Mouse (Mus musculus): ENCODE results near the gene Tmbim1. TPM values are rescaled to one million over a fixed set of nuclear protein-coding genes. Genes with fewer than 3 reads are reported as not detected.
"Not testable (repeated sequence)": the region's sequence is repeated elsewhere in the genome, so short reads cannot be mapped to it uniquely, and the experiment has no call there.

Tmbim1 gene
- polyA plus RNA-seq, 1 experiment from 2014 or later, result 50.1 TPM

DNA sequence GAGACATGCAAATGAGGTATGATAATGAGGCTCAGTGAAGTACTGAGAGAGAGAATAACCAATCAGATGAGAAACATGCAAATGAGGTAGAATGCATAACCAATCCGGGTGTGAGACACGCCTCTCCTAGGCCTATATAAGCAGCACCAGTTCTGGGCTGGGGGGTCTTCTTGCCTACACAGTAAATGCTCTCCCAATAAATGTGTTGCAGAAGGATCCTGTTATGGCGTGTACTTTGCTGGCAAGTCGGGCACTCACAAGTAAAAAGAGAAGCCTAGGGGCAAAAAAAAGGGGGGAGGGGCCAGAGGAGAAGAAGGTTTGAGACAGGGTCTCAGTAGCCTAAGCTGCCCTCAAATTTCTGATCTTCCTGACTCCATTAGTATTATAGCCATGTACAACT lies 35.6 kb upstream of the Tmbim1 start:
- not testable (repeated sequence) for ATAC-seq (ENCODE audit: insufficient number of reproducible peaks, insufficient read depth, low FRiP score, low read depth)

DNA sequence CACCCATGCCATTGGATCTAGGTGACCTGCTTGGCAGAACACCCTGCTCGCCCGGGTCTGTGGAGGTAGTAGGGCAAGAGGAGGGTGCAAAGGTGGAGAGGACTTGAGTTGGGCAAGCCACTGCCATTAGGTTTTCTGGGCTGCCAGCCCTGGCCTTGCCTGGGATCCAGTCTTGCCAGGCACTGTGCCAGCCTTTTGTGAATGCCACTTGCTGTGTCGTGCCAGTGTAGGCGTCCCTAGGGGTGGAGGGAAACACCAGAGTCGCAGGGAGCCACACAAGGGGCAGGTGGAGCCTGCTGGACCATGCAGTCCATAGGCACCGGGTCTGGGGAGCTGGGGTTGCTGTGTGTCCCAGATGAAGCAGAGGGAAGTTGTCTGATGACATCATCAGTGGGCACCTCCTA lies 34.9 kb upstream of the Tmbim1 start:
- H3K4me3 ChIP-seq (ENCODE audit: low read depth, low read length), result no peak overlapping the region
- 92% methylated on average over 6 of the region's 6 CpGs for WGBS

More for the DNA sequence above, 35.6 kb upstream of the Tmbim1 start:
- not testable (repeated sequence) for H3K4me1 ChIP-seq (ENCODE audit: control insufficient read depth, insufficient read depth, low read length); H3K4me3 ChIP-seq (ENCODE audit: low read depth, low read length); H3K4me2 ChIP-seq (replicated peaks; ENCODE audit: low read depth, low read length); H3K9me3 ChIP-seq (ENCODE audit: control insufficient read depth, low read depth, low read length); H3K36me3 ChIP-seq (ENCODE audit: control insufficient read depth, insufficient read depth, low read length); H3K27ac ChIP-seq (ENCODE audit: low read length); H3K9ac ChIP-seq (replicated peaks; ENCODE audit: low read depth, low read length); H3K27me3 ChIP-seq (ENCODE audit: control insufficient read depth, insufficient read depth, low read length)
- WGBS, result 96% methylated on average over 4 of the region's 4 CpGs

DNA sequence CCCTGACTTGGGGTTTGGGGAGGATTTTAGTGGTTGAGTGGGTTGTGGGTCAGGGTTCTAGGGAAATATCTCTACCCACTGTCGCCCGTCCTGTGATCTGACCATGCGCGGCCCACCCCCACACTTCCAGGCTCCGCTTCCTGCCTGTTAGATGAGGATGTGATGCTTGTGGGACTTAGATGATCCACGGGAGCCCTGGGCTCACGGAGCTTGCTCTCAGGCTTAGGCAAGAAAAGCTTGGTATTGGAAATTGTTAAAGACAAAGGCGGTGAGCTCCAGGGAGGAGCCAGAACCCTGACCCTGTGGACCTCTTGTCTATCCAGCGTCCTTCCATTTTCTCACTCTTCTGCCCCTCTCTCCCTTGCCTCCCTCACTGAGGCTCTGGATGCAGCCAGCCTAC lies 34.5 kb upstream of the Tmbim1 start:
- Histone ChIP-seq H3K4me2 (replicated peaks; ENCODE audit: low read depth, low read length) (no peak overlapping the region), H3K9me3 (ENCODE audit: control insufficient read depth, low read depth, low read length) (no peaks in the 10 kb centered on the region), H3K27me3 (ENCODE audit: control insufficient read depth, insufficient read depth, low read length) (no peaks in the 10 kb centered on the region), H3K36me3 (ENCODE audit: control insufficient read depth, insufficient read depth, low read length) (no peaks in the 10 kb centered on the region), H3K27ac (ENCODE audit: low read length) (no peak overlapping the region), H3K9ac (replicated peaks; ENCODE audit: low read depth, low read length) (no peak overlapping the region), H3K4me1 (ENCODE audit: control insufficient read depth, insufficient read depth, low read length) (no peaks in the 10 kb centered on the region), H3K4me3 (ENCODE audit: low read depth, low read length) (no peak overlapping the region)
- WGBS, result 86% methylated on average over 9 of the region's 9 CpGs
- ATAC-seq (ENCODE audit: insufficient number of reproducible peaks, insufficient read depth, low FRiP score, low read depth), result no peak

More for the DNA sequence above, 34.9 kb upstream of the Tmbim1 start:
- no peak overlapping the region for H3K9ac ChIP-seq (replicated peaks; ENCODE audit: low read depth, low read length)
- H3K27ac ChIP-seq (ENCODE audit: low read length), result no peak overlapping the region
- ATAC-seq (ENCODE audit: insufficient number of reproducible peaks, insufficient read depth, low FRiP score, low read depth), result no peak
- no peaks in the 10 kb centered on the region for H3K4me1 ChIP-seq (ENCODE audit: control insufficient read depth, insufficient read depth, low read length)
- no peaks in the 10 kb centered on the region for H3K27me3 ChIP-seq (ENCODE audit: control insufficient read depth, insufficient read depth, low read length)
- H3K9me3 ChIP-seq (ENCODE audit: control insufficient read depth, low read depth, low read length), result no peaks in the 10 kb centered on the region
- H3K4me2 ChIP-seq (replicated peaks; ENCODE audit: low read depth, low read length), result no peak overlapping the region
- no peaks in the 10 kb centered on the region for H3K36me3 ChIP-seq (ENCODE audit: control insufficient read depth, insufficient read depth, low read length)

DNA sequence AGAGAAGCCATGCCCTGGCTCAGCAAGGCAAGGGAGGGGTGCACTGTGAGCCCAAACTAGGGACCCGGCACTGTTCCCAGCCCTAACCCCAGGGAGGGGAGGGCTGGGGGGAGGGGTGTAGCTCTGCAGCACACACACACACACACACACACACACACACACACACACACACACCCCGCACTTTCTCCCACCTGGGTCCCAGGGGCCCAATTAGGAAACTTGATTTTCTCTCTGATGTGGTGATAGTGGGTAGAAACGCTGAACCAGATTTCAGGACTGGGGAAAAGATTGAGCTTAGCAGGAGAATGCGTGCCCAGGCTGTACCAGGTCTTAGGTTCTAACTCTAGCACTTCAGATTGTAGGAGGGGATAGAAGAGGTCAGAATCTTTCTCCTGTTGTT lies 33.2 kb upstream of the Tmbim1 start:
- no peak overlapping the region for H3K4me3 ChIP-seq (ENCODE audit: low read depth, low read length)
- peaks cover 2% of the 10 kb centered on the region; the same call in 1 of the 2 replicates for H3K4me1 ChIP-seq (ENCODE audit: control insufficient read depth, insufficient read depth, low read length)
- 79% methylated on average over 4 of the region's 4 CpGs for WGBS
- H3K27me3 ChIP-seq (ENCODE audit: control insufficient read depth, insufficient read depth, low read length), result no peaks in the 10 kb centered on the region
- no peak overlapping the region for H3K27ac ChIP-seq (ENCODE audit: low read length)
- no peaks in the 10 kb centered on the region for H3K36me3 ChIP-seq (ENCODE audit: control insufficient read depth, insufficient read depth, low read length)
- no peaks in the 10 kb centered on the region for H3K9me3 ChIP-seq (ENCODE audit: control insufficient read depth, low read depth, low read length)
- no peak overlapping the region for H3K9ac ChIP-seq (replicated peaks; ENCODE audit: low read depth, low read length)
- H3K4me2 ChIP-seq (replicated peaks; ENCODE audit: low read depth, low read length), result no peak overlapping the region
- no peak for ATAC-seq (ENCODE audit: insufficient number of reproducible peaks, insufficient read depth, low FRiP score, low read depth)

DNA sequence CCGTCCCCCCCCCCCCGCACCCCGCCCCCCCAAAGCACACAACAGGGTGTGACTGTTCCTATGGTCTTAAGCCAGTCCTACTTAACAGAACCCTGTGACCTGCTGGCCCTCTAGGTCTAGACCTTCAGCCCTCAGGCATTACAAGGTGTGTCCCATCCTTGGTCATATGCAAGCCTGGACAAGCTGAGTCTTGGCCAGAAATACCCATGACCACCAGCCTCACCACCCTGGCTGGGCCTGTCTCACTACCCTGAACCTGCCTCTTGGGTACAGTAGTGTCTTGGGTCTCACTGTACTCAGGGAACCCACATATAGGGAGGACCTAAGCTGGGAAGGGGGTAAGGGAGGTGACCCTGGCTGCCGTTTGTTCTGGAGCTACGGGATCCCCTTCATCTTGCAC lies 32.6 kb upstream of the Tmbim1 start:
- H3K9me3 ChIP-seq (ENCODE audit: control insufficient read depth, low read depth, low read length), result no peaks in the 10 kb centered on the region
- H3K9ac ChIP-seq (replicated peaks; ENCODE audit: low read depth, low read length), result no peak overlapping the region
- no peaks in the 10 kb centered on the region for H3K27me3 ChIP-seq (ENCODE audit: control insufficient read depth, insufficient read depth, low read length)
- H3K4me3 ChIP-seq (ENCODE audit: low read depth, low read length), result no peak overlapping the region
- ATAC-seq (ENCODE audit: insufficient number of reproducible peaks, insufficient read depth, low FRiP score, low read depth), result no peak
- H3K36me3 ChIP-seq (ENCODE audit: control insufficient read depth, insufficient read depth, low read length), result no peaks in the 10 kb centered on the region
- no peak overlapping the region for H3K4me2 ChIP-seq (replicated peaks; ENCODE audit: low read depth, low read length)
- H3K27ac ChIP-seq (ENCODE audit: low read length), result no peak overlapping the region
- H3K4me1 ChIP-seq (ENCODE audit: control insufficient read depth, insufficient read depth, low read length), result peaks cover 8% of the 10 kb centered on the region
- 81% methylated on average over 5 of the region's 5 CpGs for WGBS

DNA sequence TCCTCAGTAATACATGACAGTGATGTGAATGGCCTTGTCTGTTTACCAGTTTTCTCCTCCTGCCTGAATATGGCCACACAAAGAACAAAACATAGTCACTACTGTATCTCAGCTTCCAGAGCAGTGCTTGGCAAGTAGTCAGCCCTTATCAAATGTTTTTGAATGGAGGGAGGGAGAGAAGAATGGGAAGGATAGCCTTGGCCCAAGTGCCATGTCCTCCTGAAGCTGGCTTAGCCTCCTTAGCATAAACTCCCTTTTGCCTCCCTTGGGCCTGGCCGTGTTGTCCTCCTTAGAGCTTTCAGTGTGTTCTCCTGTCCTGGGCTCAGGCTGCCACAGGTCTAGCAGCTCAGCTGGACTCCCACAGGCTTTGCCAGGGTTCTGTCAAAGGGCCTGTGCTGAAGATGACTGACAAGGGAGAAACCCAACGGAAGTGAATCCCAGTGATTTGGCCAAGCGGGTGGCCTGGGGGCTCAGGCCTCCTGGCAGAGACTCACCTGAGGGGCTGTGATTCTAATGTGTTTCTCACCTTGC lies 31.9 kb upstream of the Tmbim1 start:
- Histone ChIP-seq H3K9me3 (ENCODE audit: control insufficient read depth, low read depth, low read length) (no peaks in the 10 kb centered on the region), H3K4me2 (replicated peaks; ENCODE audit: low read depth, low read length) (no peak overlapping the region), H3K36me3 (ENCODE audit: control insufficient read depth, insufficient read depth, low read length) (no peaks in the 10 kb centered on the region), H3K4me3 (ENCODE audit: low read depth, low read length) (no peak overlapping the region), H3K9ac (replicated peaks; ENCODE audit: low read depth, low read length) (no peak overlapping the region), H3K27me3 (ENCODE audit: control insufficient read depth, insufficient read depth, low read length) (no peaks in the 10 kb centered on the region), H3K27ac (ENCODE audit: low read length) (no peak overlapping the region), H3K4me1 (ENCODE audit: control insufficient read depth, insufficient read depth, low read length) (peaks cover 10% of the 10 kb centered on the region)
- WGBS, result 81% methylated on average over 3 of the region's 3 CpGs
- no peak for ATAC-seq (ENCODE audit: insufficient number of reproducible peaks, insufficient read depth, low FRiP score, low read depth)

DNA sequence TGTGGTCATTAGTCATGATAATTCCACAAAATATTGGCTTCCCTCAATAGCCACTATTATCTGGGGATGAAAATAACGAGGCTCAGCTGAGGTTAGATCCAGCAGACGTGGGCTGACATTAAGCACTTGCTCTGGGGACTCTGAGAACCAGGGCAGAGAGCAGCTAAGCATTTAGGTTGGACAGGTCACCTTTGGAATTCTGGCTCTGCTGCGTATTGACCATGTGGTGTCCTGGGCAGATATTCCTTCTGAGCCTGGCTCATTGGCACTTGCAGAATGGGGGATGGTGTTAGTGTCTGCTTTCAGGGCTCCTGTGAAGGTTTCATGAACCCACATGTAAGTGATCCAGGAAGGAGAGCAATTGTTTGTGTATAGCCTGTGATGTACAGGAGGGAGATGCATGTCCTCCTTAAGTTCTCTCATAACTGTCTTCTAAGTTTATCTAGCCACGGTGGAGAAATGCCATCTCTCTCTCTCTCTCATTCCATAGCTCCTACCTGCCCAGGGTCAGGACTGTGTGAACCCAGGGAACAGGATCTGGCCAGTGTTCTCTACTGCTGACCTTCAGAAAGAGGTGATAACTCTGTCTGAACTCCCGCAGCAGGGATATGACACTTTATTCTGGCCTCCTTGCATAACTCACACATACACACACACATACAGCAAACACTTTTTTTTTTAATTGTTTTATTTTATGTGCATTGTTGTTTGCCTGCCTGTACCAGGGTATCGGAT lies 30.2 kb upstream of the Tmbim1 start:
- H3K9ac ChIP-seq (replicated peaks; ENCODE audit: low read depth, low read length), result no peak overlapping the region
- H3K4me1 ChIP-seq (ENCODE audit: control insufficient read depth, insufficient read depth, low read length), result peaks cover 15% of the 10 kb centered on the region
- H3K4me2 ChIP-seq (replicated peaks; ENCODE audit: low read depth, low read length), result no peak overlapping the region
- no peak overlapping the region for H3K4me3 ChIP-seq (ENCODE audit: low read depth, low read length)
- H3K36me3 ChIP-seq (ENCODE audit: control insufficient read depth, insufficient read depth, low read length), result no peaks in the 10 kb centered on the region
- no peaks in the 10 kb centered on the region for H3K27me3 ChIP-seq (ENCODE audit: control insufficient read depth, insufficient read depth, low read length)
- H3K27ac ChIP-seq (ENCODE audit: low read length), result no peak overlapping the region
- 77% methylated on average over 6 of the region's 6 CpGs for WGBS
- H3K9me3 ChIP-seq (ENCODE audit: control insufficient read depth, low read depth, low read length), result no peaks in the 10 kb centered on the region
- no peak for ATAC-seq (ENCODE audit: insufficient number of reproducible peaks, insufficient read depth, low FRiP score, low read depth)

DNA sequence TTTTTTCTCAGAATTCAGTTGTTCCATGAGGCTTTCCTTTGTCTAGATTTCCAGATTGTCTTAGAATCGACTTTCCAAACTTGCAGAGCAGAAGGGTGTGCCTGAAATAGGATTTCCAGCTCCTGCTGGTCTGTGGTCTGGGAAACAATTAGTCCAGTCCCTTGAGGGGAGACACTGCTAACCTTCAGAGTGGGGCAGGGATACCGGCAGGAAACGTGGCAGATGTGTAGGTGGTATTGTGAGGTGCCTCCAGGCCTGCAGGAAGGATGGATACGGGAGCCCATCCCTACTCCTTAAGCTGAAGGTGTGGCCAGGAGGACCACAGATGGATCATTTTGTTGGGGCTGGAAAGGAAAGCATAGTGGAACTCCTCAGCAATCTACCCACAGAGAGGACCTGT lies 29.6 kb upstream of the Tmbim1 start:
- no peak overlapping the region for H3K4me2 ChIP-seq (replicated peaks; ENCODE audit: low read depth, low read length)
- no peak overlapping the region for H3K4me3 ChIP-seq (ENCODE audit: low read depth, low read length)
- H3K4me1 ChIP-seq (ENCODE audit: control insufficient read depth, insufficient read depth, low read length), result peaks cover 15% of the 10 kb centered on the region
- no peak overlapping the region for H3K9ac ChIP-seq (replicated peaks; ENCODE audit: low read depth, low read length)
- no peaks in the 10 kb centered on the region for H3K9me3 ChIP-seq (ENCODE audit: control insufficient read depth, low read depth, low read length)
- 66% methylated on average over 4 of the region's 4 CpGs for WGBS
- no peaks in the 10 kb centered on the region for H3K27me3 ChIP-seq (ENCODE audit: control insufficient read depth, insufficient read depth, low read length)
- H3K27ac ChIP-seq (ENCODE audit: low read length), result no peak overlapping the region
- ATAC-seq (ENCODE audit: insufficient number of reproducible peaks, insufficient read depth, low FRiP score, low read depth), result no peak
- H3K36me3 ChIP-seq (ENCODE audit: control insufficient read depth, insufficient read depth, low read length), result no peaks in the 10 kb centered on the region

DNA sequence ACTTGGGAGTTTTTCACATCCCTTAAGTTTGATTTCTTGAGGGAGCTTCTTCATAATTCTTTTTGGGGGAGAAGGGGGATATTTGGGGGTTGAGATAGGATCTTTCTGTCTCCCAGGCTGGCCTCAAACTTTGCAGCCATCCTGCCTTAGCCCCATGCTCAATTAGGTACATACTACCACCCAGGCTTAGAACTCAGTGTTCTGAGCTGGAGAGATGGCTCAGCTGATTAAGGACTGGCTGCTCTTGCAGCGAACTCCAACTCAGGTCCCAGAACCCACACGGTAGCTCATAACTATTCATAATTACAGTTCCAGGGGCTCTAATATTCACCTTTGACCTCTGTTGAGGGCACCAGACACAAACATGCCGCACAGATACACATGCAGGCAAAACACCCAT lies 29.2 kb upstream of the Tmbim1 start:
- no peak for ATAC-seq (ENCODE audit: insufficient number of reproducible peaks, insufficient read depth, low FRiP score, low read depth)
- WGBS, result 75% methylated on average over 3 of the region's 3 CpGs
- no peaks in the 10 kb centered on the region for H3K27me3 ChIP-seq (ENCODE audit: control insufficient read depth, insufficient read depth, low read length)
- H3K4me2 ChIP-seq (replicated peaks; ENCODE audit: low read depth, low read length), result no peak overlapping the region
- no peaks in the 10 kb centered on the region for H3K9me3 ChIP-seq (ENCODE audit: control insufficient read depth, low read depth, low read length)
- H3K4me3 ChIP-seq (ENCODE audit: low read depth, low read length), result no peak overlapping the region
- no peak overlapping the region for H3K9ac ChIP-seq (replicated peaks; ENCODE audit: low read depth, low read length)
- peaks cover 15% of the 10 kb centered on the region for H3K4me1 ChIP-seq (ENCODE audit: control insufficient read depth, insufficient read depth, low read length)
- H3K36me3 ChIP-seq (ENCODE audit: control insufficient read depth, insufficient read depth, low read length), result no peaks in the 10 kb centered on the region
- no peak overlapping the region for H3K27ac ChIP-seq (ENCODE audit: low read length)
